Mouse (Mus musculus) neural tube, embryonic 13.5 days (tissue): ENCODE data around the gene Ppm1a. TPM values are rescaled to one million over a fixed set of nuclear protein-coding genes. Genes with fewer than 3 reads are reported as not detected.

Experiments
- ATAC-seq: fragments of 200-750 bp; cut with Nextera tagmentation; 2 replicates; pipeline ENCODE4 v1.8.0; 2017; ENCODE audit warnings: low read depth, mild to moderate bottlenecking, moderate TSS enrichment, moderate library complexity
- H3K27ac ChIP-seq: fragments of 300-500 bp; sonication (generic); replicated peaks from 2 replicates; pipeline ENCODE4 v1.5.1; 2015; ENCODE audit warnings: moderate library complexity, mild to moderate bottlenecking, inconsistent platforms
- H3K27me3 ChIP-seq: fragments of 300-500 bp; sonication (generic); 2 replicates; pipeline ENCODE4 v1.6.1; 2015; ENCODE audit warnings: mild to moderate bottlenecking, inconsistent platforms
- H3K36me3 ChIP-seq: fragments of 300-500 bp; sonication (generic); 2 replicates; pipeline ENCODE4 v1.6.1; 2015; ENCODE audit warnings: mild to moderate bottlenecking, inconsistent platforms
- H3K4me1 ChIP-seq: fragments of 300-500 bp; sonication (generic); replicated peaks from 2 replicates; pipeline ENCODE4 v1.6.1; 2015; ENCODE audit warnings: inconsistent platforms
- H3K4me2 ChIP-seq: fragments of 300-500 bp; sonication (generic); 2 replicates; pipeline ENCODE4 v1.6.1; 2015; ENCODE audit warnings: inconsistent platforms, mild to moderate bottlenecking, moderate library complexity
- H3K4me3 ChIP-seq: fragments of 300-500 bp; sonication (generic); 2 replicates; pipeline ENCODE4 v1.5.1; 2015; ENCODE audit warnings: mild to moderate bottlenecking, inconsistent platforms
- H3K9ac ChIP-seq: fragments of 300-500 bp; sonication (generic); 2 replicates; pipeline ENCODE4 v1.6.1; 2015; ENCODE audit warnings: moderate library complexity, mild to moderate bottlenecking, inconsistent platforms
- H3K9me3 ChIP-seq: fragments of 300-500 bp; sonication (generic); 2 replicates; pipeline ENCODE4 v1.6.1; 2016; ENCODE audit warnings: inconsistent platforms
- WGBS: fragments of 180-500 bp; shearing (Covaris S2); methylation state at CpG from one replicate; pipeline ENCODE4 v1.1.7; 2015; 5-methylcytosine and 5-hydroxymethylcytosine counted together
- polyA plus RNA-seq: library from polyadenylated mRNA; unstranded; fragments of >200 nt; fragmentation: Nextera tagmentation; extraction: Ambion mirVana; gene quantifications from 2 replicates; pipeline ENCODE4 v1.2.1, GENCODE M21; 2015

Gene Ppm1a
- polyA plus RNA-seq, 1 experiment from 2014 or later = 77.2 TPM

GRCm38 (mm10) chr12:72745486-72745885 lies 11.8 kb upstream of the Ppm1a start:
- Histone ChIP-seq H3K9me3 (no peaks in the 10 kb centered on the region), H3K4me3 (no peak overlapping the region), H3K27ac (no peak overlapping the region), H3K9ac (no peak overlapping the region), H3K4me2 (no peak overlapping the region), H3K4me1 (no peaks in the 10 kb centered on the region), H3K27me3 (no peaks in the 10 kb centered on the region), H3K36me3 (no peaks in the 10 kb centered on the region)
- WGBS = 65% methylated on average over 14 of the region's 14 CpGs
- ATAC-seq = no peak

GRCm38 (mm10) chr12:72748341-72748740 lies 8.9 kb upstream of the Ppm1a start:
- Histone ChIP-seq H3K27me3 (no peaks in the 10 kb centered on the region), H3K4me2 (no peak overlapping the region), H3K4me3 (no peak overlapping the region), H3K36me3 (no peaks in the 10 kb centered on the region), H3K27ac (no peak overlapping the region), H3K9me3 (no peaks in the 10 kb centered on the region), H3K4me1 (no peaks in the 10 kb centered on the region), H3K9ac (no peak overlapping the region)
- 63% methylated on average over 4 of the region's 4 CpGs for WGBS
- no peak for ATAC-seq

GRCm38 (mm10) chr12:72748841-72749240 lies 8.4 kb upstream of the Ppm1a start:
- H3K9me3 ChIP-seq = no peaks in the 10 kb centered on the region
- H3K4me3 ChIP-seq = no peak overlapping the region
- H3K4me2 ChIP-seq = no peak overlapping the region
- WGBS = 90% methylated on average over 4 of the region's 4 CpGs
- H3K9ac ChIP-seq = no peak overlapping the region
- H3K27ac ChIP-seq = no peak overlapping the region
- no peaks in the 10 kb centered on the region for H3K36me3 ChIP-seq
- H3K4me1 ChIP-seq = no peaks in the 10 kb centered on the region
- H3K27me3 ChIP-seq = no peaks in the 10 kb centered on the region
- no peak for ATAC-seq

GRCm38 (mm10) chr12:72749500-72749899 lies 7.8 kb upstream of the Ppm1a start:
- ATAC-seq = no peak
- Histone ChIP-seq H3K4me3 (no peak overlapping the region), H3K4me1 (no peaks in the 10 kb centered on the region), H3K36me3 (no peaks in the 10 kb centered on the region), H3K4me2 (no peak overlapping the region), H3K27ac (no peak overlapping the region), H3K27me3 (no peaks in the 10 kb centered on the region), H3K9ac (no peak overlapping the region), H3K9me3 (no peaks in the 10 kb centered on the region)
- 88% methylated on average over 2 of the region's 2 CpGs for WGBS

GRCm38 (mm10) chr12:72750016-72750415 lies 7.2 kb upstream of the Ppm1a start:
- no peak for ATAC-seq
- H3K4me2 ChIP-seq = no peak overlapping the region
- 86% methylated on average over 5 of the region's 5 CpGs for WGBS

GRCm38 (mm10) chr12:72750606-72751005 lies 6.6 kb upstream of the Ppm1a start:
- H3K9ac ChIP-seq = no peak overlapping the region
- no peaks in the 10 kb centered on the region for H3K27me3 ChIP-seq
- no peaks in the 10 kb centered on the region for H3K9me3 ChIP-seq
- ATAC-seq = no peak
- no peaks in the 10 kb centered on the region for H3K4me1 ChIP-seq
- H3K27ac ChIP-seq = no peak overlapping the region
- 85% methylated on average over 2 of the region's 2 CpGs for WGBS
- H3K4me2 ChIP-seq = no peak overlapping the region
- no peaks in the 10 kb centered on the region for H3K36me3 ChIP-seq
- no peak overlapping the region for H3K4me3 ChIP-seq

More at GRCm38 (mm10) chr12:72750016-72750415, 7.2 kb upstream of the Ppm1a start:
- Histone ChIP-seq H3K9me3 (no peaks in the 10 kb centered on the region), H3K4me3 (no peak overlapping the region), H3K9ac (no peak overlapping the region), H3K36me3 (no peaks in the 10 kb centered on the region), H3K27ac (no peak overlapping the region), H3K27me3 (no peaks in the 10 kb centered on the region), H3K4me1 (no peaks in the 10 kb centered on the region)

- H3K4me3 ChIP-seq = no peak overlapping the region
- 4% methylated on average over 1 of the region's 1 CpGs for WGBS
- no peak overlapping the region; the same call in 1 of the 2 replicates for H3K27ac ChIP-seq
- no peaks in the 10 kb centered on the region for H3K36me3 ChIP-seq
- no peak overlapping the region for H3K4me2 ChIP-seq
- H3K4me1 ChIP-seq = peaks cover 28% of the 10 kb centered on the region
- H3K9me3 ChIP-seq = no peaks in the 10 kb centered on the region
- ATAC-seq = no peak
- H3K9ac ChIP-seq = no peak overlapping the region
- H3K27me3 ChIP-seq = no peaks in the 10 kb centered on the region
Measured at GRCm38 (mm10) chr12:72757596-72757995, 341 bp downstream of the Ppm1a start.

GRCm38 (mm10) chr12:72759956-72760355 lies 2.7 kb downstream of the Ppm1a start:
- WGBS = 16% methylated on average over 7 of the region's 7 CpGs
- no peak for ATAC-seq
- H3K36me3 ChIP-seq = no peaks in the 10 kb centered on the region
- H3K9me3 ChIP-seq = no peaks in the 10 kb centered on the region
- H3K4me2 ChIP-seq = peak overlapping the region; percentile 53
- peak overlapping the region; percentile 90 for H3K4me3 ChIP-seq
- H3K27ac ChIP-seq = peak overlapping the region; percentile 98
- H3K4me1 ChIP-seq = peaks cover 48% of the 10 kb centered on the region
- no peaks in the 10 kb centered on the region for H3K27me3 ChIP-seq
- H3K9ac ChIP-seq = peak overlapping the region; percentile 100

- Histone ChIP-seq H3K4me1 (peaks cover 48% of the 10 kb centered on the region), H3K9ac (peak overlapping the region; percentile 100), H3K4me3 (peak overlapping the region; percentile 90), H3K27ac (peak overlapping the region; percentile 98), H3K9me3 (no peaks in the 10 kb centered on the region), H3K36me3 (no peaks in the 10 kb centered on the region), H3K4me2 (peak overlapping the region; percentile 53), H3K27me3 (no peaks in the 10 kb centered on the region)
- under 1% methylated on average over 71 of the region's 78 CpGs for WGBS
- peak; percentile 95 for ATAC-seq
Measured at GRCm38 (mm10) chr12:72760376-72761229, 3.3 kb downstream of the Ppm1a start.

GRCm38 (mm10) chr12:72761230-72761648 lies 4.0 kb downstream of the Ppm1a start:
- Histone ChIP-seq H3K4me1 (peaks cover 48% of the 10 kb centered on the region), H3K27ac (peak overlapping the region; percentile 98), H3K9me3 (no peaks in the 10 kb centered on the region), H3K9ac (peak overlapping the region; percentile 100), H3K4me3 (peak overlapping the region; percentile 90), H3K36me3 (no peaks in the 10 kb centered on the region), H3K4me2 (peak overlapping the region; percentile 82), H3K27me3 (no peaks in the 10 kb centered on the region)
- peak; percentile 76; the same call in 1 of the 2 replicates for ATAC-seq
- 2% methylated on average over 39 of the region's 71 CpGs for WGBS

GRCm38 (mm10) chr12:72761649-72762261 lies 4.5 kb downstream of the Ppm1a start:
- H3K27ac ChIP-seq = peak overlapping the region; percentile 98
- H3K4me3 ChIP-seq = peak overlapping the region; percentile 90
- no peaks in the 10 kb centered on the region for H3K36me3 ChIP-seq
- peak overlapping the region; percentile 82 for H3K4me2 ChIP-seq
- H3K4me1 ChIP-seq = peaks cover 46% of the 10 kb centered on the region
- WGBS = 0% methylated on average over 24 of the region's 43 CpGs
- peak overlapping the region; percentile 100 for H3K9ac ChIP-seq
- peak; percentile 68 for ATAC-seq
- no peaks in the 10 kb centered on the region for H3K9me3 ChIP-seq
- no peaks in the 10 kb centered on the region for H3K27me3 ChIP-seq

GRCm38 (mm10) chr12:72762502-72762901 lies 5.2 kb downstream of the Ppm1a start:
- H3K4me2 ChIP-seq = peak overlapping the region; percentile 82
- WGBS = 35% methylated on average over 1 of the region's 1 CpGs
- no peak for ATAC-seq
- no peaks in the 10 kb centered on the region for H3K36me3 ChIP-seq
- H3K9ac ChIP-seq = peak overlapping the region; percentile 100
- H3K27me3 ChIP-seq = no peaks in the 10 kb centered on the region
- H3K4me1 ChIP-seq = peaks cover 39% of the 10 kb centered on the region
- no peaks in the 10 kb centered on the region for H3K9me3 ChIP-seq
- H3K27ac ChIP-seq = no peak overlapping the region
- H3K4me3 ChIP-seq = peak overlapping the region; percentile 90
